Mouse (Mus musculus) right cerebral cortex, adult 2 months (tissue): ENCODE measurements at regions not wholly inside any gene's neighbourhood (a gene's known extent, or its start where the extent isn't known, plus 50 kb on each side); places are given as distances from the start of the nearest gene placed in this dataset.
"Not testable (repeated sequence)": the region's sequence is repeated elsewhere in the genome, so short reads cannot be mapped to it uniquely, and the experiment has no call there.

Source experiments
- DNase-seq, 2 experiments: peaks; one replicate each; pipeline ENCODE4 v3.0.0; 2021 to 2022; ENCODE audit warnings: low spot score in 2 of 2

DNA sequence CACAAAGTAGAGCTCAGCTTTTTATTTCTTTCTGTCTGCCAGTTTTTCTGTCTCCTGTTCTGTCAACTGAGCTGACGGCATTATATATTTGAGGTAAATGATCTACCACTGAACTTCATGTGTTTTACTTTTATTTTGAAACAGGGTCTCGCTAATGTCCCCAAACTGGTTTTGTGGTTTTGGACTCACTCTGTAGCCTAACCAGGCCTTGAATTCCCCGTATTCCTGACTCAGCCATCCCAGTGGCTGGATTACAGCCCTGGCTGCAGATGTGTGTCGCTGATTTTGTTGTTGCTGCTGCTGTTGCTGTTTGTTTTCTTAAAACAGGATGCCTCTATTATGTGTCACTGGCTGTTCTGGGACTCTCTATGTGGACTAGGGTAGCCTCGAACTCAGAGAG, 317.3 kb upstream of the Irx1 start:
- DNase-seq, result no peak

GRCm38 (mm10) chr13:72282764-72283163, 319.2 kb upstream of the Irx1 start:
- DNase-seq, result no peak

DNA sequence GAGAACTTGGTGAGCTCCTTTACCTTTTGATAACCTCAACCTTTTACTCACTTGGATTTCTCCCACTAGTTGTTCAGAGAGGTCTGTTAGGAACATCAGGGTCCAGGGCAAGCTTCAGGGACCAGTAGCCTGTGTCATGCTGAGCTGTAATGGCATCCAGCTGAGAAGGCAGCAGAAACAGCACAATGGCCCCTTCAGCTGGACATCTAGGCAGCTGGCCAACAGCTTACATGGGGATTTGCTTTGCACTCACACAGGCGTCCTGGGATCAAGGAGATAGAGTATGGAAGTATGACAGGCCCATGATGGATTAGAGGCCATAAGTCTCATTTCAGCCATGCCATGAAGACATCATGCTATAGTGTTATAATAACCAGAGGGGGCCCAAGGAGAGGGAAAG, 320.2 kb upstream of the Irx1 start:
- DNase-seq, result no peak

- no peak for DNase-seq
Measured at GRCm38 (mm10) chr13:72286301-72286700, 322.8 kb upstream of the Irx1 start.

- DNase-seq, result no peak
Measured at GRCm38 (mm10) chr13:72288381-72289092, 325.0 kb upstream of the Irx1 start.

DNA sequence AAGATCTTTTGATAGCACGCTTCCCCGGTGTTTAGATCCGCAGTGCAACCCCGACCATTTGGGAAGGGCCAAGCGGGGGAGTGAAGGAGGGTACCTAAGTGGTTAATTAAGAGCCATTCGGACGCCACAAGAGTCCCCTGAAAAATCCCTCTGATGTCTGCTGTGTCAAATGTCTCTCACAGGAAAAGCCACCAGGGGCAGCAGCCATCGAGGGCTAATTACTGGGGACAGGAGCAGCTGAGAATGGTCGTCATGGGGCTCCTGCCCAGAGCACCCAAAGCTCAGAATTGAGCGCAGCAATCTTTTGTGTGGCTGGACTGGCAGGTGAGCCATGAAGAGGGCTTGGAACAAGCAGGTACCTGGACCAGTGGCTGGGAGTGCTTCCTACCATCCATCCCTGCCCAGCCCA, 325.6 kb upstream of the Irx1 start:
- no peak for DNase-seq

DNA sequence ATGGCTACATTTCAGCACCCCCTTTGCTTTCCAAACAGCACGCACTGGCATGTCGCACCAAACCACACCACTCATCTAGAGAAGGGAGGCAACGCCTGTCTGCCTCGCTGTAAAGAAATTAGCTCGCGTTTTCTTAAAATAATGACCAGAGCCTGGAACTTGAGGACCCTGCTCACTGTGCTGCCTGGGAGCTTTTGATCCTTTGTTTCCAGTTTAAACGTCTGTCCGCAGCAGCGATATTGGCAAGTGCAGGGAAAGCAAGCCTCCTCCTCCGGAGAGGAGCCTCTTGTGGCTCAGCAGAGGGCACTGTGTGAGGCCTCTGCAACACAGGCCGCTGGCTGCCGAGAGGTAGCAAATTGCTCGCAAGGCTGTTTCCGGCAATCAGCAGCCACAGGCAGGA, 328.8 kb upstream of the Irx1 start:
- no peak for DNase-seq

- no peak for DNase-seq
Measured at GRCm38 (mm10) chr13:72293059-72293694, 329.7 kb upstream of the Irx1 start.

DNA sequence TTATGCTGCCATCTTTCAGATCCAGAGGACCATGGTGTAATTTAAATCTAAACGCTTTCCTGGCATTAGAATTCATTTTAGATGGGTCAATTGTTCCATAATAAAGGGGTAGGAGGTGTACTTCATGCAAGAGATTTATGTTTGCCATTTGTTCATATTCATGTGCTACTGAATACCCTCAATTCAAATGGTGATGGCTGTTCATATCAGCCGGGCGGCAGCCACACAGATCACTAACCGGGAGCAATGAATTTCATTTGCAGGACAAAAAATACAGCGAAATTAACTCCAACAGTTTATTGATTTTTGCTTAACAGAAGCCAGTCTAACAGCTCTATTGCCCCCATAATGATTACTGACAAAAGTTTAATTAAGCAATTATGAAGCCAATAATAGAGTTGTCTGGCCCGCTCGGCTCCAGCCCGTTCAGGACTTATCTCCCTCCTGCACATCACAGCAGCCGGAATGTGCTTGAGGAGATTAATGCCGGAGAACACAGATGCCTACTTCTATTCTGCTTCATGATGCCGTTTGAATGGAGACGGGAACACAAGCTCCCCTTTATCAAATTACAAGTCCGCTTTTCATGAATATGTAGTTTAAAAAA, 330.3 kb upstream of the Irx2 start:
- DNase-seq, result no peak

DNA sequence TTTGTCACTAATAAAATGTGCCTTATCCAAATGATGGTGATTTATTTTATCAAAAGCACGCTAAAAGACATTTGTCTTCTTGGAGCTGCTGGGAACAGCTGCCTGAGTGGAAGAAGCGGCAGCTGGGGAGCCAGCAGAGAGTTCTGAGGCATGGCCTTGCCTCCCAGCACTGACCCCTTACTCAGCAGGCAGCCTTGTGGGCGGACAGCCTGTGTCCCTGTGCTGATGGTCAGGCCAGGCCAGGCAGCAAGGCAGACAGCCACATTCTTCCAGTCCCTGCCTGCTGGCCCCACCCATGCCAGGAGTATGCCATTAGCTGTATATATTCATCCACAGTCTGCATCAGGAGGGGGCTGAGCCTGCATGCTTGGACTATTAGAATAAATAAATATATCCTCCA, 329.0 kb upstream of the Irx2 start:
- DNase-seq, result no peak

DNA sequence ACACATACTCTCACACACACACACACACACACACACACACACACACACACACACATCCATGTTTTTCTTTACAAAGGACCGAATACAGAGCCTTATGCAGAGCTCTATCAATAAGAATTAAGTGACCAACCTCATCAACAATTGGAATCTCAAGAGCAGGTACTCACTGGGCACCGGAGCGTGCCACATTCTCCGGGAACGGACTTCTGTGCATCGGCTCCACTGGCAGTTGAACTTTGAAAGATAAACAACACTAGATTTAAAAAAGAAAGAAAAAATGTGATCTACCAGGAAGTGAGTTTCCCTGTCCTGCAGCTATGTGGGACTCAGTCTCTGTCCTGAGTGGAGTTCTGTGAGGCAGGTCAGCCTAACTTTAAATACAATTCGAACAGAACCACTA, 327.5 kb upstream of the Irx2 start:
- DNase-seq, result no peak

- no peak for DNase-seq
Measured at GRCm38 (mm10) chr13:72301841-72302240, 326.8 kb upstream of the Irx2 start.

DNA sequence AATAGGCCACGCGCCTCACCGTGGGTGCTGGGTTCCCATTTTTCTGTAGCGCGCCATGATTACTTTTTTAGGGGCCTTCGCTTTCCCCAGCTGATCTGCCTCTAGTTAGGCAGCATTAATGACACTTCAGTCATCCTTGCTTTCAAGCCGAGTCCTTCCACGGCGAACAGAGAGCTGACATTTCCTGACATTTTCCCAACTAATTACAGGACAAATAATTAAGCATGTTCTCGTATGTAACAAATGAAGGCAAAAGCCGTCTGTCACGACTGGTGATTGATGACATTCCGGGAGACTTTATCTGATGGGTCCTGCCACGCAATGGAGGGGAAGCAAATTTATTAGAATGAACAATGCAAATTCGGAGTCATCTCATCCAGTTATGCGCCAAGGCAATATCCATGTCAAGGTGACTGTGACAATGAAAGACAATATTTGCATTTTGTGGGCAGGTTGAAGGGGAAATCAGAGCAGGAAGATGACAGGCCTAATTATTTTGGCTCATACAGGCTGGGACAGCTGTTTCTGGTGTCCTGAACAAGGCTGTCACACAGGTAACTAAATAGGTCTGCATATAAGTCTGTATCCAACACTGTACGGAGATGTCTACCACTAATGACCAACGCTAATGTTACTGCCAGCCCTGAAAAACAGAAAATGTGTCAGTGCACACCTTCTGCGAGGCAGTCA, 326.0 kb upstream of the Irx2 start:
- no peak for DNase-seq

- DNase-seq, result no peak
Measured at GRCm38 (mm10) chr13:72303126-72303760, 325.4 kb upstream of the Irx2 start.

DNA sequence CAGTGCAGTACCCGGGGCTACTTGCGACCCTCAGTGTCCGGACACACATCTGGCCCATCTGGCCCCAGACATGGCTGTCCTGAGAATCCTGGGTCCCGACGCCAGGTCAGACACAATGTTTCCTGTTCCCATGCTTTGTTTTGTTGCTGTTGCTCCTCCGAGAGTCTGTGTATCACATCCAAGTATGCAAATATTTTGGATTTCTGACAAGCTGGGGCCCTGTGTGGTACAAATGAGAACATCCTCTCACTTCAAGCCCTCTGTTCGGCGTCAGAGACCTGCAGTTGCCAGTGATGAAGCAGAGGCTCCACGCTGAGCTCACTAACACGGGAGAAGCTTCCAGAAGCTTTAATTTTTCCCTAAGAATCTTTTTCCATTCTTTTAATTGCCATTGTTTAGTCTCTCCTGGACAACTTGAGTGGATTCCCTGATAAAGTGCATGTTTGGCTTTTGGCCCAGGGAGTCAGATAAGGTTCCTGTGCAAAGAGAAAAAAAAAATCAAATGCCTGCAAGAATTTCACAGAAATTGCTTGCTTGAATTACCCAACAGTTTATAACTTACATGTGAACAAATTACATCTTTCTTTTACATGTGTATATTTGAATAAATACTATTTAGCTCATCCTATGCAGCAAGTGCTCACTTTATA, 304.5 kb upstream of the Irx2 start:
- no peak for DNase-seq

DNA sequence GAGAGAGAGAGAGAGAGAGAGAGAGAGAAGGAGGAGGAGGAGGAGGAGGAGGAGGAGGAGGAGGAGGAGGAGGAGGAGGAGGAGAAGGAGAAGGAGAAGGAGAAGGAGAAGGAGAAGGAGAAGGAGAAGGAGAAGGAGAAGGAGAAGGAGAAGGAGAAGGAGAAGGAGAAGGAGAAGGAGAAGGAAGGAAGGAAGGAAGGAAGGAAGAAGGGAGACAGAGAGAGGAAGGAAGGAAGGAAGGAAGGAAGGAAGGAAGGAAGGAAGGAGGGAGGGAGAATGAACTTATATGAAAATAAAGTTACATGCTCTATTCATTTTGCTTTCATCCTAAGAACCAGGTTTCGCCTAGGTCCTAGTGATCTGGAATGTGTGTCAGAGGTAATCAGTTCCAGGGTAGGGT, 302.4 kb upstream of the Irx2 start:
- DNase-seq, result not testable (repeated sequence)

DNA sequence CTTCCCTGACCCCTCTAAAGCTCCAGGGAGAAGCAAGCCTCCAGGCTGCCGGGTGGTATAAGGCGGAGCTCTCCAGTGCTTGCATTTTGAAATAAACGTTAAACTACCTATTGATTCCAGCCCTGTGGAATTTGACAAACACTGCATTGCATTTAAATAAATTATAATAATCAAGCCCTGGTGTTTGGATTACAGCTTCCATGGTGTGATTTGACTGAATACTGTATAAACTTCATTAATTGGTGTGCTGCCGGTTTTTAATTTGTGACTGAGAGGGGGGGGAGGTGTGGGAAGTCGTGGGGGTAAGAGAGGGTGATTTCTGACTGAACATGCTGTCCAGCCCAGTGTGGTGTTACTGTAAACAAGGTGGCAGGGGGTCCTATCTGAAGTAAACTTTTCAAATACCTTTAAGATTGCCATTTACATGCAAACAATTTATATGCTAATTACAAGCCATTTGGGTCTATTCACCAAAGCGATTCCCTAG, 282.9 kb upstream of the Irx2 start:
- no peak for DNase-seq

- no peak for DNase-seq
Measured at GRCm38 (mm10) chr13:72346207-72346943, 282.2 kb upstream of the Irx2 start.

DNA sequence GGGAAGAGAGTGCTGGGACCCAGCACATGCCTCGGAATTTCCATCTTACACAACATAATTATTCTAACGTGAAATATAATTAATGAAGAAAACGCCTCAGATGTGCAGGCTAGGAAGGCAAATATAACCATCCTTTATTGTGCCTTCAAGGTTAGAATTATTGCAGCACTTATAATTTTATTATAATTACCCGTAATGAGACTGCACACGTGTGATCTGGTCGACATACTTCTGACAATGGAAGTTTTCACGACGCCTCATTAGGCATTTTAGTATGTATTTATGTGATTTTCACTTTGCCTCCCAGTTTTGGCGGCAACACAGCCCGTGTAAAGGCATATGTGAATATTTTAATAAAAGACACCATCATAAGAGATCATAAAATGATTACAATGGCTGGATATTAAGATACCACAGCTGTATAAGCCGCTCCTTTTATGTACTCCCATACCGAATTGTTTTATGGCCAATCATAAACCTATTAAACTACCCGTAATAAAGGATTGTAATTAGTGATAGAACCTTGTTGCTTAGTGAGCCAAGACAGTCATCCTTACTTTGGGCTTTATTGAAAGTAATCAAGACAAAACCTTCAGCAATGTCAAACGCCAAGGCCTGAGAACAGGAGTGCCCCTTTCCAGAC, 281.6 kb upstream of the Irx2 start:
- no peak for DNase-seq

DNA sequence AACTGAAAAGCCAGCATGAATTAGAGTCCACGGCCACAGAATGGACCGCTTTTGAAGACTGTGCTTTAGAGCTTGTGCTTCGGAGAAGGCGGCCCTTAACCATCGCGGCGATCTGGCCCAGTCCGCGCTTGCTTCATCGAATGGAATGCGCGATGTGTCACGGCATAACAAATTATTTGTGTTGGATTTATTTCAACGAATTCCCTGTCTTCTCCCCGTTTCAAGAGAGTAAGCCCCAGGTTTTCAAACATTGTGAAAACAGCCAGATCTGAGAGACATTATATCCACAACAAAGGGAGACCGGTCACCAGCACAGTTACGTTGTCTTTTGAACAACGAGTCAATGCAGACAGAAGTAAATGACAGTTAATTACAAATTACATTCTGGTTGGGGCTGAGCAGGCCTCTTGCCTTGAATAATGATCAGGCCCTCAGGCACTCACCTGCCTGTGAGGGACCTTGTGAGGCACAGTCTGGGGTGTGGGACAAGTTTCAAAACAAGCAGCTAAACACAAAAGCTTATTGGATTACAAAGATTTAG, 275.9 kb upstream of the Irx2 start:
- no peak for DNase-seq
